Mouse (Mus musculus): Measurements from ENCODE around the gene Wscd2. TPM values are rescaled to one million over a fixed set of nuclear protein-coding genes. Genes with fewer than 3 reads are reported as not detected.

Wscd2 gene
- polyA plus RNA-seq, 1 experiment from 2014 or later: 5.7 TPM

DNA sequence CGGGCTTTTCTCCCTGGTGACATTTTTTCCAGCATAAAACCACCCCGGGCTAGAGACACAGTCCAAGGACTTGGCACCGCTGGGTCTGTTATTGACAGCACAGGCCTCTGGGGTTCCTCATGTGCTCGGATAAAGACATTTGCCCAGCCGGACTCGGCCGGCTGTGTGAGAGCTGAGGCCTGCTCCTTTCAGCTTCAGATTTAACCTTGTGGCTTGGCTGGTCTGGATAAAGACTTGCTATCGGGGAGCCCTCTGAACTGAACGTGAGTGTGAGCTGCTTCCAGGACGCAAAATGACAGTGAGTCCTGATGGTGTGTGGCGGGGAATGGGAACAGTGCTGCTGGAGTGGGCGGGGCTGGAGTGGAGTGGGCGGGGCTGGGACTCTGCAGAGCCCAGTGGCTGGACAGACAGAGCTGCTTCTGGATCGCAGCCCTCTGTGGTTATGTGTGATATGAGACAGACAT lies 26.8 kb downstream of the Wscd2 start:
- H3K9me3 ChIP-seq (ENCODE audit: control insufficient read depth, low read length): no peaks in the 10 kb centered on the region
- H3K27me3 ChIP-seq (ENCODE audit: control insufficient read depth, insufficient read depth, low read length): no peaks in the 10 kb centered on the region
- H3K4me3 ChIP-seq (ENCODE audit: low read depth, low read length): no peak overlapping the region
- WGBS: 24% methylated on average over 14 of the region's 14 CpGs
- TF ChIP-seq EP300 (optimal IDR thresholded peaks at IDR 0.05): no peak
- H3K27ac ChIP-seq (replicated peaks): no peak overlapping the region
- H3K9ac ChIP-seq (ENCODE audit: low read length): no peak overlapping the region
- H3K4me2 ChIP-seq (replicated peaks; ENCODE audit: low read depth): no peak overlapping the region
- DNase-seq (ENCODE audit: low spot score) (no peak), ATAC-seq (ENCODE audit: low FRiP score, low TSS enrichment) (no peak)
- H3K36me3 ChIP-seq (ENCODE audit: control insufficient read depth, insufficient read depth, low read length): no peaks in the 10 kb centered on the region
- no peaks in the 10 kb centered on the region for H3K4me1 ChIP-seq (replicated peaks; ENCODE audit: control insufficient read depth, insufficient read depth)

DNA sequence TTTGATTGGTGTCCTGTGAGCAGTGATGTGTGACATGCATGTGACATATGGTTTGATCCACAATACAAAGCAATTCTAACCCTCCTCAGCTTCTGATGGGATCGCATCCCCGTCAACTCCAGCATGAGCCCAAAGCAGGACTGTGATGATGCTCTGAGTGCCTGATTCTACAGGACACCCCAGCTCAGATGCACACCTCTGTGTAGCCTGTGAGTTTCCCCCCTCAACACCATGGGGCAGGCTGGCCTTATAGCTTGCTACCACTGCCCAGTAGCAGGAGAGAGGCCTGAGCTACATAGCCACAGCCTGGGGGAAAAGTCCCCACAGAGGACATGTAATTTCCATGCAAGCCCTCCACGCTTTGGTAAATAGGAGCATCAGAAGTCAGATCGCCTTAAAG lies 27.3 kb downstream of the Wscd2 start:
- Histone ChIP-seq H3K9me3 (ENCODE audit: control insufficient read depth, low read length) (no peaks in the 10 kb centered on the region), H3K4me3 (ENCODE audit: low read depth, low read length) (no peak overlapping the region), H3K36me3 (ENCODE audit: control insufficient read depth, insufficient read depth, low read length) (no peaks in the 10 kb centered on the region), H3K27ac (replicated peaks) (no peak overlapping the region), H3K9ac (ENCODE audit: low read length) (no peak overlapping the region), H3K4me2 (replicated peaks; ENCODE audit: low read depth) (no peak overlapping the region), H3K27me3 (ENCODE audit: control insufficient read depth, insufficient read depth, low read length) (no peaks in the 10 kb centered on the region), H3K4me1 (replicated peaks; ENCODE audit: control insufficient read depth, insufficient read depth) (no peaks in the 10 kb centered on the region)
- 84% methylated on average over 4 of the region's 4 CpGs for WGBS
- ATAC-seq (ENCODE audit: low FRiP score, low TSS enrichment): no peak
- no peak for TF ChIP-seq EP300 (optimal IDR thresholded peaks at IDR 0.05)
- no peak for DNase-seq (ENCODE audit: low spot score)

- H3K36me3 ChIP-seq (ENCODE audit: control insufficient read depth, insufficient read depth, low read length): no peaks in the 10 kb centered on the region
- ATAC-seq (ENCODE audit: low FRiP score, low TSS enrichment): no peak
- no peaks in the 10 kb centered on the region for H3K4me1 ChIP-seq (replicated peaks; ENCODE audit: control insufficient read depth, insufficient read depth)
- H3K27me3 ChIP-seq (ENCODE audit: control insufficient read depth, insufficient read depth, low read length): no peaks in the 10 kb centered on the region
- H3K4me3 ChIP-seq (ENCODE audit: low read depth, low read length): no peak overlapping the region
- H3K9ac ChIP-seq (ENCODE audit: low read length): no peak overlapping the region
- H3K4me2 ChIP-seq (replicated peaks; ENCODE audit: low read depth): no peak overlapping the region
- TF ChIP-seq CTCF (IDR thresholded peaks at IDR 0.05; ENCODE audit: low read depth) (no peak), EP300 (optimal IDR thresholded peaks at IDR 0.05) (no peak)
- DNase-seq (ENCODE audit: low spot score): no peak
- H3K9me3 ChIP-seq (ENCODE audit: control insufficient read depth, low read length): no peaks in the 10 kb centered on the region
- WGBS: 61% methylated on average over 6 of the region's 6 CpGs
- H3K27ac ChIP-seq (replicated peaks): no peak overlapping the region
Measured at GRCm38 (mm10) chr5:113521037-113521436, 30.9 kb downstream of the Wscd2 start.

- Histone ChIP-seq H3K9me3 (ENCODE audit: control insufficient read depth, low read length) (no peaks in the 10 kb centered on the region), H3K4me3 (ENCODE audit: low read depth, low read length) (no peak overlapping the region), H3K27ac (replicated peaks) (no peak overlapping the region), H3K4me1 (replicated peaks; ENCODE audit: control insufficient read depth, insufficient read depth) (no peaks in the 10 kb centered on the region), H3K4me2 (replicated peaks; ENCODE audit: low read depth) (no peak overlapping the region), H3K9ac (ENCODE audit: low read length) (no peak overlapping the region), H3K27me3 (ENCODE audit: control insufficient read depth, insufficient read depth, low read length) (no peaks in the 10 kb centered on the region), H3K36me3 (ENCODE audit: control insufficient read depth, insufficient read depth, low read length) (no peaks in the 10 kb centered on the region)
- no peak for DNase-seq (ENCODE audit: low spot score)
- no peak for ATAC-seq (ENCODE audit: low FRiP score, low TSS enrichment)
- no peak for TF ChIP-seq CTCF (IDR thresholded peaks at IDR 0.05; ENCODE audit: low read depth)
- no peak for TF ChIP-seq EP300 (optimal IDR thresholded peaks at IDR 0.05)
- WGBS: 54% methylated on average over 1 of the region's 1 CpGs
Measured at GRCm38 (mm10) chr5:113538826-113539225, 48.7 kb downstream of the Wscd2 start.

- no peaks in the 10 kb centered on the region for H3K4me1 ChIP-seq (replicated peaks; ENCODE audit: control insufficient read depth, insufficient read depth)
- no peak overlapping the region for H3K4me2 ChIP-seq (replicated peaks; ENCODE audit: low read depth)
- H3K9me3 ChIP-seq (ENCODE audit: control insufficient read depth, low read length): no peaks in the 10 kb centered on the region
- no peak overlapping the region for H3K27ac ChIP-seq (replicated peaks)
- H3K4me3 ChIP-seq (ENCODE audit: low read depth, low read length): no peak overlapping the region
- ATAC-seq (ENCODE audit: low FRiP score, low TSS enrichment) (no peak), DNase-seq (ENCODE audit: low spot score) (no peak)
- TF ChIP-seq EP300 (optimal IDR thresholded peaks at IDR 0.05) (no peak), CTCF (IDR thresholded peaks at IDR 0.05; ENCODE audit: low read depth) (no peak)
- WGBS: 50% methylated on average over 2 of the region's 2 CpGs
- no peak overlapping the region for H3K9ac ChIP-seq (ENCODE audit: low read length)
- H3K36me3 ChIP-seq (ENCODE audit: control insufficient read depth, insufficient read depth, low read length): no peaks in the 10 kb centered on the region
- no peaks in the 10 kb centered on the region for H3K27me3 ChIP-seq (ENCODE audit: control insufficient read depth, insufficient read depth, low read length)
Measured at GRCm38 (mm10) chr5:113539438-113539837, 49.3 kb downstream of the Wscd2 start.

DNA sequence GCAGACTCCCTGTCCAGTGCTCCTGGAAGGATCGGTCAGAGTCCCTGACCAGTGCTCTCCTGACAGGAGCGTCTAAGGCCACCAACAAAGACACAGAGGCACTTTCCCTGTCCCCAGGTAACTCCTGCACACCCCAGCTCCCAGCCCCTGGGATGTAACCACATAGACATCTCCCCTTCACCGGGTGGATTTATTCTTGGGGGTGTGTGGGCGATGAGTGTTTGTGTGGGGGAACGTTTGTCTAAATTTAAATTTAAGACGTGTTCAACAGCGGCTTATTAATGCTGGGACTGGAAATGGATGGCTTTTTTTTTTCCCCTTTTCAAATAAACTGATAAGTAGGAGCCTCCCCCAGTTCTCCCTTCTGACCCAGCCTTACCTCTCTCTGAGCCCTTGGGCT lies 49.7 kb downstream of the Wscd2 start:
- Histone ChIP-seq H3K4me2 (replicated peaks; ENCODE audit: low read depth) (no peak overlapping the region), H3K27me3 (ENCODE audit: control insufficient read depth, insufficient read depth, low read length) (no peaks in the 10 kb centered on the region), H3K9ac (ENCODE audit: low read length) (no peak overlapping the region), H3K27ac (replicated peaks) (no peak overlapping the region), H3K9me3 (ENCODE audit: control insufficient read depth, low read length) (no peaks in the 10 kb centered on the region), H3K4me1 (replicated peaks; ENCODE audit: control insufficient read depth, insufficient read depth) (no peaks in the 10 kb centered on the region), H3K4me3 (ENCODE audit: low read depth, low read length) (no peak overlapping the region), H3K36me3 (ENCODE audit: control insufficient read depth, insufficient read depth, low read length) (no peaks in the 10 kb centered on the region)
- no peak for TF ChIP-seq EP300 (optimal IDR thresholded peaks at IDR 0.05)
- no peak for TF ChIP-seq CTCF (IDR thresholded peaks at IDR 0.05; ENCODE audit: low read depth)
- DNase-seq (ENCODE audit: low spot score) (no peak), ATAC-seq (ENCODE audit: low FRiP score, low TSS enrichment) (no peak)
- WGBS: 78% methylated on average over 7 of the region's 7 CpGs

All from stomach, postnatal 0 days (tissue).